Comparison of ENCODE assay signal across 8 mouse cellular contexts in the genomic region with DNA sequence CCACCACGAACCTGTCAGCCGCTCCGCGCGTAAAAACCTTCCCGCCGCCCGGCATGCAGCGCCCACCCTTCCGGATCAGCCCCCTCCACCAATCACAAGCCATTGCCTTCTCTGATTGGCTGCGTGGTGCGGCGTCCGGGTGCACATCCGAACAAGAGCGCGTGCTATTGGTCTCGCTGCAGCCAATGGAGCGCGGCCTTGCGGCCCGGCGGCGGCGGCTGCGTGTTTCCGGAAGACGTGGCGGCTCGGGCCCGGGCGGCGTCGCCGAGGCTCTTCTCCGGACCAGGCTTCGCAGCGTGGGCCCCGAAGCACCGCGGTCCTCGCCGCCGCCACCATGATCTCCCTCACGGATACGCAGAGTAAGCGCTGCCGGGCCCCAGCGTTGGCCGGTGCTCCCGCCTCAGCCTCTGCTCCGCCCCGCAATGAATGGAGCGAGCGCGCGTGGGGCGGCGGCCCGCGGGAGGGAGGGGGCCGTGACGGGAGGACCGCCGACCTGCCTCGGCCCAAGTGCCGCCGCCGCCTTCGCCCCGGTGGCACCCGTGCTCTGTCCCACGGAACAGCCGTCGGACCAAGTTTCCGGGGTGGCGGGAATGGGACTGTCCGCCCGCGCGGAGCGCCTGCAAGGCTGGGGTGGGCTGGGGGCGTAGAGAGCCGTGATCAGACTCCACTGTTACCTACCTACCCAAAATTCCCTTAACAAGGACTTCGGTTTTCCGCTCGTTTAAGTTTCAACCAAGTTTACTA. TPM values are rescaled to one million over a fixed set of nuclear protein-coding genes. Genes with fewer than 3 reads are reported as not detected.
DNase-seq lines count a peak whose midpoint lies in the region; ATAC-seq and TF ChIP-seq lines count a peak whose summit lies in the region.

A gene (minus strand): TSS at position 77 of the 744 bp plus-strand sequence.
A gene (plus strand): TSS at position 211 of the 744 bp plus-strand sequence.

- peaks cover 6 to 7% of the 10 kb centered on the region in 2 experiments; a peak in 2 of 4 replicates for H3K4me1 ChIP-seq in ES-E14 (ENCODE audit: control insufficient read depth in 2 of 2, insufficient read depth in 2 of 2, low read length in 2 of 2, poor library complexity in 1 of 2)
- H3K4me1 ChIP-seq in forebrain, embryonic 15.5 days, result peaks cover 26% of the 10 kb centered on the region
- H3K4me1 ChIP-seq in lung, adult 2 months (ENCODE audit: control insufficient read depth, insufficient read depth, low read length), result 0 out of 2 replicates have a peak, but pooled peaks cover 5% of the 10 kb centered on the region

- peaks cover 7% of the 10 kb centered on the region; the same call in 1 of the 2 replicates for H3K36me3 ChIP-seq in ES-E14 (ENCODE audit: control insufficient read depth, insufficient read depth, low read length, poor library complexity, severe bottlenecking)
- no peaks in the 10 kb centered on the region for H3K36me3 ChIP-seq in forebrain, embryonic 15.5 days

- H3K27me3 ChIP-seq in forebrain, embryonic 15.5 days, result no peaks in the 10 kb centered on the region

- no peak for TF ChIP-seq CTCF in lung, adult 2 months (IDR thresholded peaks at IDR 0.05; ENCODE audit: insufficient read depth, low read length)

- peak; percentile 100 for ATAC-seq in forebrain, embryonic 15.5 days (replicated peaks)
- ATAC-seq in neutrophil, adult 5-6 weeks (ENCODE audit: extremely low read depth, insufficient number of reproducible peaks, low FRiP score, poor library complexity, severe bottlenecking), result peak; percentile 100

- peak; percentile 89 for DNase-seq in ES-E14 (ENCODE audit: low read depth, low spot score)
- peak; percentile 98 for DNase-seq in cerebellum, adult 11-12 months
- peak; percentile 98 for DNase-seq in heart, postnatal 25 days (ENCODE audit: low spot score)
- DNase-seq in layer of hippocampus, adult 18-20 months (ENCODE audit: low spot score in 2 of 2), result peak; percentile 98 to 99
- peak; percentile 99 for DNase-seq in lung, adult 2 months
- peak; percentile 96 for DNase-seq in thymus, adult 18-20 months

- peak within 1 kb of the TSS; percentile 86 to 96 for H3K4me3 ChIP-seq in ES-E14 (ENCODE audit: insufficient read depth in 1 of 2, low read depth in 1 of 2, low read length in 2 of 2, poor library complexity in 1 of 2, severe bottlenecking in 1 of 2)
- peak within 1 kb of the TSS; percentile 97 for H3K4me3 ChIP-seq in forebrain, embryonic 15.5 days
- H3K4me3 ChIP-seq in lung, adult 2 months (replicated peaks; ENCODE audit: extremely low read depth, low read depth, low read length), result peak within 1 kb of the TSS; percentile 81

- peak within 1 kb of the TSS; percentile 80 for H3K4me2 ChIP-seq in forebrain, embryonic 15.5 days (replicated peaks)

- under 1% methylated on average over 85 of the region's 87 CpGs for WGBS in forebrain, embryonic 15.5 days
- WGBS in lung, adult 2 months, result 1% methylated on average over 85 of the region's 87 CpGs

- H3K9ac ChIP-seq in ES-E14 (ENCODE audit: insufficient read depth, low read depth, low read length, poor library complexity, severe bottlenecking), result peak within 1 kb of the TSS; percentile 95
- H3K9ac ChIP-seq in forebrain, embryonic 15.5 days (replicated peaks), result peak within 1 kb of the TSS; percentile 84

- peak within 1 kb of the TSS; percentile 3; the same call in 1 of the 2 replicates for H3K27ac ChIP-seq in ES-E14 (ENCODE audit: insufficient read depth, low read depth, low read length, poor library complexity, severe bottlenecking)
- H3K27ac ChIP-seq in forebrain, embryonic 15.5 days (replicated peaks), result peak within 1 kb of the TSS; percentile 42; the same call in 1 of the 2 replicates

- no peaks in the 10 kb centered on the region for H3K9me3 ChIP-seq in ES-E14 (ENCODE audit: control insufficient read depth, insufficient read depth, low read depth, low read length)
- no peaks in the 10 kb centered on the region for H3K9me3 ChIP-seq in forebrain, embryonic 15.5 days

- intact Hi-C loops in heart, postnatal 25 days (cut with DNase I), result loop anchor here (5.0 kb wide), 2 partner anchors 130 to 370 kb away; a partner anchor contains a TSS

- in situ Hi-C loops in ES-E14 (cut with MboI; ENCODE audit: low sequenced_read_pairs in 2 of 2, unreplicated experiment in 2 of 2), result no loop called here

- TF ChIP-seq POLR2A in lung, adult 2 months (IDR thresholded peaks at IDR 0.05; ENCODE audit: borderline replicate concordance, extremely low read depth, low read depth, low read length), result 0 out of 2 replicates have a peak, but pooled peaks have one; percentile 21

TF ChIP-seq in ES-E14, 5 proteins besides CTCF, POLR2A, EP300 and RAD21:
- TF ChIP-seq CHD2 (IDR thresholded peaks at IDR 0.05; ENCODE audit: low read depth, low read length) (peak; percentile 91), ZC3H11A (IDR thresholded peaks at IDR 0.05; ENCODE audit: borderline replicate concordance, low read depth, low read length) (no peak), ZNF384 (IDR thresholded peaks at IDR 0.05; ENCODE audit: low read depth, low read length) (no peak)

RNA-seq across cellular contexts. Expression of the first gene that starts in this region (rescaled TPM):
- 22.6 and 24.7 TPM in 2 replicates for total RNA-seq in ES-E14 (2012; rRNA removed)
- polyA plus RNA-seq in forebrain, embryonic 15.5 days (2015; fragmentation: Nextera tagmentation; extraction: Ambion mirVana), result 29.1 and 31.2 TPM in 2 replicates
- 1 to 10 TPM; 6.8 to 9.0 TPM for total RNA-seq in heart, postnatal 25 days (2021)
- 10 to 100 TPM; 22.9 to 28.0 TPM for total RNA-seq in layer of hippocampus, adult 18-20 months (2021)
- 5.7 and 10.3 TPM in 2 replicates for polyA plus RNA-seq in lung, adult 2 months (2012; rRNA removed)
- 38.8 and 48.3 TPM in 2 replicates for total RNA-seq in neutrophil, adult 5-6 weeks (2017)

RNA-seq across cellular contexts. Expression of the second gene that starts in this region (rescaled TPM):
- total RNA-seq in ES-E14 (2012; rRNA removed), result 85.4 and 86.2 TPM in 2 replicates
- 80.6 and 85.5 TPM in 2 replicates for polyA plus RNA-seq in forebrain, embryonic 15.5 days (2015; fragmentation: Nextera tagmentation; extraction: Ambion mirVana)
- total RNA-seq in heart, postnatal 25 days (2021), result 10 to 100 TPM; 15.2 to 21.6 TPM
- 10 to 100 TPM; 32.1 to 32.8 TPM for total RNA-seq in layer of hippocampus, adult 18-20 months (2021)
- 5.4 and 10.1 TPM in 2 replicates for polyA plus RNA-seq in lung, adult 2 months (2012; rRNA removed)
- 14.9 and 16.3 TPM in 2 replicates for total RNA-seq in neutrophil, adult 5-6 weeks (2017)

Comparison
In these comparisons a context has a peak if more than half of its experiments do, and no peak if none do; other contexts are left out.
1. Peak in every context shown above with its lines: DNase-seq, ATAC-seq, H3K4me3 ChIP-seq and H3K27ac ChIP-seq.